Mouse (Mus musculus) small intestine, adult 2 months (tissue): Measurements from ENCODE around the gene Cabp7.
"Not testable (repeated sequence)": the region's sequence is repeated elsewhere in the genome, so short reads cannot be mapped to it uniquely, and the experiment has no call there.

Experiments used
- CTCF ChIP-seq: fragments of 200-500 bp; IDR thresholded peaks from 2 replicates; pipeline ENCODE4 v1.5.1; 2012; ENCODE audit warnings: low read depth, mild to moderate bottlenecking, control low read depth, inconsistent platforms, low read length, moderate library complexity, mixed read lengths; ENCODE audit not compliant: insufficient replicate concordance, insufficient read length; ENCODE audit errors: extremely low read depth
- POLR2A ChIP-seq: fragments of 200-500 bp; IDR thresholded peaks from 2 replicates; pipeline ENCODE4 v1.6.1; 2012; ENCODE audit warnings: low read depth, mild to moderate bottlenecking, control low read depth, inconsistent platforms, low read length, moderate library complexity

GRCm38 (mm10) chr11:4710188-4710587 lies 36.4 kb downstream of the Cabp7 start:
- not testable (repeated sequence) for TF ChIP-seq POLR2A
- TF ChIP-seq CTCF = 0 out of 2 replicates have a peak, but pooled peaks have one; percentile 3
